Mouse (Mus musculus) stomach, embryonic 14.5 days (tissue): ENCODE measurements at regions not wholly inside any gene's neighbourhood (a gene's known extent, or its start where the extent isn't known, plus 50 kb on each side); places are given as distances from the start of the nearest gene placed in this dataset.

ENCODE experiments used
- ATAC-seq: fragments of 200-750 bp; cut with Nextera tagmentation; 2 replicates; pipeline ENCODE4 v1.8.0; 2017; ENCODE audit warnings: low read depth, moderate TSS enrichment; ENCODE audit not compliant: insufficient number of reproducible peaks, insufficient read depth, low FRiP score
- H3K27ac ChIP-seq: fragments of 300-500 bp; sonication (generic); 2 replicates; pipeline ENCODE4 v1.5.1; 2014; ENCODE audit warnings: mild to moderate bottlenecking, low read length, moderate library complexity, mixed read lengths
- H3K27me3 ChIP-seq: fragments of 300-500 bp; sonication (generic); 2 replicates; pipeline ENCODE4 v1.6.1; 2014; ENCODE audit warnings: low read length, control low read depth, mixed read lengths; ENCODE audit not compliant: control insufficient read depth, insufficient read depth
- H3K36me3 ChIP-seq: fragments of 300-500 bp; sonication (generic); 2 replicates; pipeline ENCODE4 v1.6.1; 2014; ENCODE audit warnings: mild to moderate bottlenecking, control low read depth, low read length, moderate library complexity, mixed read lengths; ENCODE audit not compliant: control insufficient read depth, insufficient read depth
- H3K4me1 ChIP-seq: fragments of 300-500 bp; sonication (generic); 2 replicates; pipeline ENCODE4 v1.6.1; 2014; ENCODE audit warnings: low read length, control low read depth, mixed read lengths; ENCODE audit not compliant: control insufficient read depth, insufficient read depth
- H3K4me2 ChIP-seq: fragments of 300-500 bp; sonication (generic); replicated peaks from 2 replicates; pipeline ENCODE4 v1.6.1; 2014; ENCODE audit warnings: low read depth, low read length, control low read depth
- H3K4me3 ChIP-seq: fragments of 300-500 bp; sonication (generic); 2 replicates; pipeline ENCODE4 v1.5.1; 2014; ENCODE audit warnings: low read depth, low read length, control low read depth
- H3K9ac ChIP-seq: fragments of 300-500 bp; sonication (generic); replicated peaks from 2 replicates; pipeline ENCODE4 v1.6.1; 2014; ENCODE audit warnings: low read depth, mild to moderate bottlenecking, control low read depth, low read length, moderate library complexity, mixed read lengths
- H3K9me3 ChIP-seq: fragments of 300-500 bp; sonication (generic); 2 replicates; pipeline ENCODE4 v1.6.1; 2016; ENCODE audit warnings: low read depth, low read length, control low read depth; ENCODE audit not compliant: control insufficient read depth
- WGBS: fragments of 180-500 bp; shearing (Covaris S2); extraction: QIAGEN DNeasy Blood & Tissue Kit; methylation state at CpG from one replicate; pipeline ENCODE4 v1.1.7; 2014; 5-methylcytosine and 5-hydroxymethylcytosine counted together

- Histone ChIP-seq H3K27me3 (no peaks in the 10 kb centered on the region), H3K9me3 (no peaks in the 10 kb centered on the region), H3K27ac (no peak overlapping the region), H3K9ac (no peak overlapping the region), H3K4me2 (no peak overlapping the region), H3K4me1 (no peaks in the 10 kb centered on the region), H3K4me3 (no peak overlapping the region), H3K36me3 (no peaks in the 10 kb centered on the region)
- ATAC-seq = no peak
- WGBS = 65% methylated on average over 28 of the region's 28 CpGs
Observed at GRCm38 (mm10) chr5:106003321-106004291, 127.2 kb downstream of the Zfp326 start.

GRCm38 (mm10) chr5:106002330-106002729 is 126.0 kb downstream of the Zfp326 start:
- WGBS = 15% methylated on average over 7 of the region's 7 CpGs

GRCm38 (mm10) chr5:105994218-105994617 is 117.9 kb downstream of the Zfp326 start:
- no peaks in the 10 kb centered on the region for H3K9me3 ChIP-seq
- no peak overlapping the region for H3K4me2 ChIP-seq
- no peaks in the 10 kb centered on the region for H3K4me1 ChIP-seq
- no peak overlapping the region for H3K9ac ChIP-seq
- 57% methylated on average over 1 of the region's 1 CpGs for WGBS
- H3K36me3 ChIP-seq = no peaks in the 10 kb centered on the region
- no peaks in the 10 kb centered on the region for H3K27me3 ChIP-seq
- H3K4me3 ChIP-seq = no peak overlapping the region
- no peak for ATAC-seq
- no peak overlapping the region for H3K27ac ChIP-seq

More at GRCm38 (mm10) chr5:106002330-106002729, 126.0 kb downstream of the Zfp326 start:
- Histone ChIP-seq H3K4me2 (no peak overlapping the region), H3K9ac (no peak overlapping the region), H3K27me3 (no peaks in the 10 kb centered on the region), H3K4me3 (no peak overlapping the region), H3K9me3 (no peaks in the 10 kb centered on the region), H3K27ac (no peak overlapping the region), H3K36me3 (no peaks in the 10 kb centered on the region), H3K4me1 (no peaks in the 10 kb centered on the region)
- ATAC-seq = no peak

GRCm38 (mm10) chr5:105993066-105993760 is 116.8 kb downstream of the Zfp326 start:
- no peak overlapping the region for H3K4me2 ChIP-seq
- no peak overlapping the region for H3K27ac ChIP-seq
- no peaks in the 10 kb centered on the region for H3K9me3 ChIP-seq
- H3K27me3 ChIP-seq = no peaks in the 10 kb centered on the region
- 72% methylated on average over 15 of the region's 15 CpGs for WGBS
- H3K4me1 ChIP-seq = no peaks in the 10 kb centered on the region
- H3K4me3 ChIP-seq = no peak overlapping the region
- H3K36me3 ChIP-seq = no peaks in the 10 kb centered on the region
- no peak overlapping the region for H3K9ac ChIP-seq
- ATAC-seq = no peak

- Histone ChIP-seq H3K4me2 (no peak overlapping the region), H3K4me3 (no peak overlapping the region), H3K9me3 (no peaks in the 10 kb centered on the region), H3K27ac (no peak overlapping the region), H3K36me3 (no peaks in the 10 kb centered on the region), H3K9ac (no peak overlapping the region), H3K4me1 (no peaks in the 10 kb centered on the region), H3K27me3 (no peaks in the 10 kb centered on the region)
- WGBS = 84% methylated on average over 12 of the region's 12 CpGs
- ATAC-seq = no peak
Observed at GRCm38 (mm10) chr5:105990777-105991176, 114.4 kb downstream of the Zfp326 start.

GRCm38 (mm10) chr5:105986401-105986800 is 110.0 kb downstream of the Zfp326 start:
- no peak for ATAC-seq
- H3K9me3 ChIP-seq = no peaks in the 10 kb centered on the region
- no peak overlapping the region for H3K27ac ChIP-seq
- no peak overlapping the region for H3K4me3 ChIP-seq
- no peaks in the 10 kb centered on the region for H3K4me1 ChIP-seq
- no peak overlapping the region for H3K9ac ChIP-seq
- H3K27me3 ChIP-seq = no peaks in the 10 kb centered on the region
- H3K36me3 ChIP-seq = no peaks in the 10 kb centered on the region
- no peak overlapping the region for H3K4me2 ChIP-seq
- 35% methylated on average over 7 of the region's 7 CpGs for WGBS

GRCm38 (mm10) chr5:105983131-105983530 is 106.8 kb downstream of the Zfp326 start:
- no peak for ATAC-seq
- Histone ChIP-seq H3K4me2 (no peak overlapping the region), H3K4me1 (no peaks in the 10 kb centered on the region), H3K27me3 (no peaks in the 10 kb centered on the region), H3K4me3 (no peak overlapping the region), H3K36me3 (no peaks in the 10 kb centered on the region), H3K9ac (no peak overlapping the region), H3K9me3 (no peaks in the 10 kb centered on the region), H3K27ac (no peak overlapping the region)
- 64% methylated on average over 5 of the region's 5 CpGs for WGBS

- H3K9me3 ChIP-seq = no peaks in the 10 kb centered on the region
- ATAC-seq = no peak
- no peak overlapping the region for H3K9ac ChIP-seq
- no peak overlapping the region for H3K4me3 ChIP-seq
- WGBS = 71% methylated on average over 5 of the region's 5 CpGs
- H3K27me3 ChIP-seq = no peaks in the 10 kb centered on the region
- no peak overlapping the region for H3K27ac ChIP-seq
- H3K4me1 ChIP-seq = no peaks in the 10 kb centered on the region
- no peak overlapping the region for H3K4me2 ChIP-seq
- H3K36me3 ChIP-seq = no peaks in the 10 kb centered on the region
Observed at GRCm38 (mm10) chr5:105976746-105977145, 100.4 kb downstream of the Zfp326 start.
